11 mouse cellular contexts compared by ENCODE assay signal in the genomic region with DNA sequence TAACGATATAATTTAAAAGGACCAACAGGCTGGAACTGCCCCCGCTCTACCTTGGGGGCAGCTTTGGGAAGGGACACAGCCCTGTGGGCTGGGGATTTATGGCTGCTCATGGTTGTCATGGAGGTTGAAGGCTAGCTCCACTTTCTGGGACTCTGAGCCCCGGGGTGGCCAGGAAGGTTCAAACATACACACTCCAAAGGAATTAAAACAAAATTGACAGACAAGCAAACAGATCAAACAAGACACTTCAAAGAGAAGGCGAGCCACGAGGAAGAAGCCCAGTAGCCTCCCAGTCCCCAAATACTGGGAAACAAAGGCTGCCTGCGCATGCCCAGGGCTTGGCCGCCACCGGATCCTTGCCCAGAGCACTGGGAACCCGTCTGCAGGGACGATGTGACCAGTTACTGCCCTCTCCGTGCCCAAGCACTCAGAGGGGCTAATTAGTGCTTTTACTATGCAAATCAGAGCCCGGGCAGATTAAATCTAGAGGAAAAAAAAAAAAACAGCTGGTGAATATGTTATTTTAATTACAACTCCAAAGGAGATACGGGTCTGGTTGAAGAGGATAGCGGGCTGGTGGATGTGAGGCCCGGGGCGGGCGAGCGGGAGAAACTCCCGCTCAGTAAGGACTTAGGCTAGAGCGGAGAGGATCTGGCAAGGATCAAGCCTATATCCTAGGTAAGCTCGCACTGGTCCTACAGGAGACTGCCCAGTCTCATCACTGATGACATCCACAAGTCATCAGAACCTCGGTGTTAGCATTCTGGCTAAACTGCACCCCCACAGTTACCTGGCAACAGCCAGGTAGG.
A peak's percentile ranks its signal among the peaks of the same experiment; 100 is the strongest.
DNase-seq lines count a peak whose midpoint lies in the region; ATAC-seq and TF ChIP-seq lines count a peak whose summit lies in the region.
"Had no signal": no experiment of that assay in that cellular context is flagged by ENCODE, and none has a peak within 500 bp of the region (broad histone marks: within the 10 kb centered on the region; RNA-seq: fewer than 3 reads in every experiment).

No protein-coding gene starts in this region.

- H3K27me3 ChIP-seq in E14TG2a.4 (ENCODE audit: insufficient read depth, low read length), result peaks cover 22% of the 10 kb centered on the region
- H3K27me3 ChIP-seq in forebrain, embryonic 10.5 days (ENCODE audit: poor library complexity, severe bottlenecking), result no peaks in the 10 kb centered on the region
- H3K27me3 ChIP-seq in midbrain, embryonic 13.5 days, result peaks cover 7% of the 10 kb centered on the region; the same call in 1 of the 2 replicates
- peaks cover 20% of the 10 kb centered on the region for H3K27me3 ChIP-seq in liver, embryonic 12.5 days (replicated peaks)
- H3K27me3 ChIP-seq: heart, embryonic 15.5 days had no signal

- peak overlapping the region; percentile 67 for H3K27ac ChIP-seq in forebrain, embryonic 10.5 days
- H3K27ac ChIP-seq in midbrain, embryonic 13.5 days, result peak overlapping the region; percentile 74
- no peak overlapping the region for H3K27ac ChIP-seq in liver, embryonic 12.5 days
- H3K27ac ChIP-seq: heart, embryonic 15.5 days had no signal

- ATAC-seq in midbrain, embryonic 13.5 days, result peak; percentile 83
- no peak for ATAC-seq in liver, embryonic 12.5 days
- ATAC-seq: intestine, embryonic 16.5 days had no signal

- H3K4me3 ChIP-seq in E14TG2a.4 (replicated peaks; ENCODE audit: low read length), result peak overlapping the region; percentile 27; the same call in 1 of the 2 replicates
- no peak overlapping the region for H3K4me3 ChIP-seq in forebrain, embryonic 10.5 days
- no peak overlapping the region for H3K4me3 ChIP-seq in midbrain, embryonic 13.5 days (replicated peaks)
- H3K4me3 ChIP-seq in liver, embryonic 12.5 days, result no peak overlapping the region
- H3K4me3 ChIP-seq: heart, embryonic 15.5 days had no signal

- TF ChIP-seq CTCF in E14TG2a.4 (conservative IDR thresholded peaks at IDR 0.05; ENCODE audit: low read length), result no peak

- no peak overlapping the region for H3K9ac ChIP-seq in midbrain, embryonic 13.5 days (replicated peaks)
- H3K9ac ChIP-seq in liver, embryonic 12.5 days, result no peak overlapping the region
- H3K9ac ChIP-seq: heart, embryonic 15.5 days had no signal

- H3K9me3 ChIP-seq in E14TG2a.4 (ENCODE audit: low read length), result no peaks in the 10 kb centered on the region
- H3K9me3 ChIP-seq in forebrain, embryonic 10.5 days, result peaks cover 2% of the 10 kb centered on the region; the same call in 1 of the 2 replicates
- peaks cover 2% of the 10 kb centered on the region; the same call in 1 of the 2 replicates for H3K9me3 ChIP-seq in midbrain, embryonic 13.5 days
- no peaks in the 10 kb centered on the region for H3K9me3 ChIP-seq in liver, embryonic 12.5 days (replicated peaks)
- H3K9me3 ChIP-seq: heart, embryonic 15.5 days had no signal

- H3K36me3 ChIP-seq in E14TG2a.4 (ENCODE audit: insufficient read depth, low read length), result no peaks in the 10 kb centered on the region
- H3K36me3 ChIP-seq in forebrain, embryonic 10.5 days (replicated peaks), result no peaks in the 10 kb centered on the region
- H3K36me3 ChIP-seq in midbrain, embryonic 13.5 days, result no peaks in the 10 kb centered on the region
- H3K36me3 ChIP-seq in liver, embryonic 12.5 days, result no peaks in the 10 kb centered on the region
- H3K36me3 ChIP-seq: heart, embryonic 15.5 days had no signal

- WGBS in forebrain, embryonic 10.5 days, result 48% methylated on average over 22 of the region's 22 CpGs
- WGBS in midbrain, embryonic 13.5 days, result 21% methylated on average over 22 of the region's 22 CpGs
- 41% methylated on average over 22 of the region's 22 CpGs for WGBS in liver, embryonic 12.5 days (ENCODE audit: insufficient replicate concordance)

- DNase-seq in forebrain, embryonic 10.5 days (ENCODE audit: extremely low spot score, low spot score), result no peak
- peak; percentile 25 to 44 for DNase-seq in kidney, adult 8-10 months
- DNase-seq in heart, postnatal 4 days, result no peak
- no peak for DNase-seq in thymus, adult 18-20 months
- DNase-seq: adrenal gland, postnatal 14 days; thymus, postnatal 36 days had no signal

- H3K4me2 ChIP-seq in midbrain, embryonic 13.5 days (replicated peaks), result peak overlapping the region; percentile 36
- H3K4me2 ChIP-seq in liver, embryonic 12.5 days, result no peak overlapping the region
- H3K4me2 ChIP-seq: heart, embryonic 15.5 days had no signal

- peaks cover 11% of the 10 kb centered on the region for H3K4me1 ChIP-seq in E14TG2a.4 (replicated peaks; ENCODE audit: low read depth, low read length)
- H3K4me1 ChIP-seq in forebrain, embryonic 10.5 days, result peaks cover 19% of the 10 kb centered on the region
- H3K4me1 ChIP-seq in midbrain, embryonic 13.5 days (replicated peaks), result peaks cover 13% of the 10 kb centered on the region
- no peaks in the 10 kb centered on the region for H3K4me1 ChIP-seq in liver, embryonic 12.5 days
- H3K4me1 ChIP-seq: heart, embryonic 15.5 days had no signal

Comparison
In these comparisons a context has a peak if more than half of its experiments do, and no peak if none do; other contexts are left out.
1. DNase-seq: peak in kidney, adult 8-10 months (2 of 2); none in forebrain, embryonic 10.5 days (single experiment), heart, postnatal 4 days (single experiment) and thymus, adult 18-20 months (0 of 2).